Mouse (Mus musculus) heart, adult 18-20 months (tissue): ENCODE data around the gene Tnik. TPM values are rescaled to one million over a fixed set of nuclear protein-coding genes. Genes with fewer than 3 reads are reported as not detected.

Source experiments
- DNase-seq, 2 experiments: peaks; one replicate each; pipeline ENCODE4 v3.0.0; 2021 to 2022; ENCODE audit warnings: mixed read lengths in 1 of 2
- long read RNA-seq, 2 experiments: library from polyadenylated mRNA; stranded (forward); transcript quantifications; one replicate each; pipeline ENCODE4 v2.0.0; 2021
- total RNA-seq, 2 experiments: library from RNA; stranded (reverse); gene quantifications; 2 replicates each; pipeline ENCODE4 v1.2.3; 2021

Gene Tnik
- 10 to 100 TPM; 22.8 to 26.3 TPM for total RNA-seq
- long read RNA-seq, experiment 1, full-length matches to known transcripts, result 1 of 7 reads
- long read RNA-seq, experiment 1, partial matches to known transcripts, result 4 of 7 reads
- long read RNA-seq, experiment 1, other reads (novel, unspliced or antisense), result 2 of 7 reads
- long read RNA-seq, experiment 2, partial matches to known transcripts, result 1 of 3 reads
- long read RNA-seq, experiment 2, other reads (novel, unspliced or antisense), result 2 of 3 reads

DNA sequence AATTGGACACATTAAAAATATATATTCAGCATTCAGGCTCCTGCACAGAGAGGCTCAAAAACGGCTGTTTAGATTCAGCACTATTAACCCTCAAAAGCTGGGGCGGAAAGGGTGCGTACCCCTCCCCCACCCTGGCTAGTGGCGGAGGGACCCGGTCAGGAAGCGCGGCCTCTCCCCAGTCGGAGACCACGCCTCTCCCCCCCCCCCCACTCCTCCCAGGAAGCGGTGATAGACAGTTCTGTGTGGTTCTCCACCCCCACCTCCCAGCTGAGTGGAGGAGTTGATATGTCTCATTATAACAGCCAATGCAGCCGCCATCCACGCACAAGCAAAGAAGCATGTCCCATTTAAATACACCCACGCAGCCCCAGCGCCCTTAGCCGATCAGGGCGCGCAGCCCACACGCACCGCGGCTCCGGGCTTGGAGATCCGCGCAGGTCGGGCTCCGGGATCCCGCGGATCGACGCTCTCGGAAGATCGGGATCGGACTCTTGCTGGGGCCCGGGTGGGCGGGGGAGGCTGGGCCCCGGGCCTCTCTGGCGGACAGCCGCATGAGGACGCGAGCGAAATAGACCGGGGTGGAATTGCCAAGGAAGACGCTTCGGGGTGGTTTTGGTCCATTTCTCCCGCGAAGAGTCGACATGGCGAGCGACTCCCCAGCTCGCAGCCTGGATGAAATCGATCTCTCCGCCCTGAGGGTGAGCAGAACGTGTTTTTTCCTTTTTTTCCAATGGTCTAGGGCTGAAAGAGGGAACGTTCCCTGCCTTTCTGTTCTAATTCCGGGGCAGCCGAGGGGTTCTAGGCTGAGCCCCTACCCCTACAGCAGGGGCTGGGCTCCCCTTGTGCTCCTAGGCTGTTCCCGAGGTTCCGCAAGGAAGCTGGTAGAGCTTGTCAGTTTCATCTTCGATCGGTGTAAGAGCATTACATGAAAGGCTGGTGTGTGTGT lies at the start of gene Tnik:
Gene Tnik (plus strand): TSS at position 213 of the 946 bp plus-strand sequence.
- peak; percentile 83 to 84 for DNase-seq

DNA sequence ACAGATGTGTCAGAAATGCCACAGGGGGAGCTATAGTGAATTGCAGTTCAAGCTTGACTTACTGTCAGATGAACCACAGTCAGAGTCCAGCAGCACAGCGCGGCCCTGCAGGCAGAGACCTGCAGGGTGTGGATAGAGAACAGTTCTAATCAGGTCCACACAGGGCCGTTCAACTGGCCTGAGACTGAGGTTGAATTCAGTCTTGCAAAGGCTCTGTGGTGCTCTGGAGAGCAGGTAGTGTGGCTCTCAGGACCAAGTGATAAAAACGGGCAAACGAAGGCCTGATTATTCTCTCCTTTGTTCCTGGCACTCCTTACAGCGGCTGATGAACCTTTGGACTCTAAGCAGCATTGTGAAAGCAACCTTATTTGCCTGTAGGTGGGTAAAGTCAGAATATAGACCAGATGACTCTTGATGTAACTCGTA lies 48.1 kb upstream of the Tnik start:
- no peak for DNase-seq

DNA sequence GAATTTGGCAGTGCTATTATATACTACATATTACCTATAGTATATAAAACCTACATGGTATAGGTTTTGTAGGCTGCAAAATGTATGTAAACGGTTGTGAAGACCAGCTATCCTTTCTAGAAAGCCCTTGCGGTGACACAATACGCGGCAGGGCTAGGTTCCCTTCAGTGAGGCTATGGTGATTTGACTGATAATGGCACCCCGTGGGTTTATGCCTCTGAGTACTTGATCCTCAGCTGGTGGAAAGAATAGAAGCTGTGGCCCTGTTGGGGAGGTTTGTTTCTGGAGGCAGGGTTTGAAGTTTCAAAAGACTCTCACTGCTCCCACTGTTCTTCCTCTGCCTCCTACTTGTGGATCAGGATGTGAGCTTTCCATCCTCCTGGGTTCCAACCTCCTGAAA lies 46.0 kb upstream of the Tnik start:
- no peak for DNase-seq

DNA sequence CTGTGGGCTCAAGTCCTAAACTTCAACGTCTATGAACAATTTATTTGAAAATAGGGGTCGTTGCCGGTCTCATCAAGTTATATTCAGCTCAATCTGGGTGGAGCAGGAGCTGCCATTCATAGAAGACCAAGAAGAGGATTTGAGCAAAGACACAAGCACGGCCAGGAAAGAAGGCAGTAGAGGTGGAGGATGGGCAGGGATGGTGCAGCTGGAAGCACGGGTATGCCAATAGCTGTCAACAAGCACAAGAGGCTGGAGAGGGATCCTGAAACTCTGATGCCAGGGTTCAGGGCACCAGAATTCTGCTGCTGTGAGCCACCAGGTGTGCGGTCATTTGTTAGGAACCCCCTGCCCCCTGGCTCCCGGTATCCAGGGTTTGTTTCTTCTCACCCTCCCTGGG lies 43.5 kb upstream of the Tnik start:
- DNase-seq, result peak in 1 of 2 experiments; percentile 4

DNA sequence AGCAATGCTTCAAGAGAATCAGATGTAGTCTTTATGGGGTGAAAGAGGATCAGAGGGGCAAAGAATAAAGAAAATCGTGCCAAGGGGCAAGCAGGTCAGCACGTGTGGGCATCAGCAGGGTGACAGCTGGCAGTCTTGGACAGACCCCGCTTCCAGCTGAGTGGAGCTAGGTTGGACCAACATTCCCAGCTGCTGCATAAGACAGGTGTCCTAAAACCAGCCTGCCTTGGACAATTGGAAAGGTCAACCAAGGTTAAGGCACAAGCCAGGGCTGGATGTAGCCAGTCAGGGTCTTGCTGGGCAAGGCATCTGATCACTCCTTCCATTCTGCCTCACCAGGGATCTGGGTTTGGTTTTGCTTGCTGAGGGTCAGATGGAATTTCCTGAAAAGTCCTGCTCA lies 43.0 kb upstream of the Tnik start:
- DNase-seq, result no peak

DNA sequence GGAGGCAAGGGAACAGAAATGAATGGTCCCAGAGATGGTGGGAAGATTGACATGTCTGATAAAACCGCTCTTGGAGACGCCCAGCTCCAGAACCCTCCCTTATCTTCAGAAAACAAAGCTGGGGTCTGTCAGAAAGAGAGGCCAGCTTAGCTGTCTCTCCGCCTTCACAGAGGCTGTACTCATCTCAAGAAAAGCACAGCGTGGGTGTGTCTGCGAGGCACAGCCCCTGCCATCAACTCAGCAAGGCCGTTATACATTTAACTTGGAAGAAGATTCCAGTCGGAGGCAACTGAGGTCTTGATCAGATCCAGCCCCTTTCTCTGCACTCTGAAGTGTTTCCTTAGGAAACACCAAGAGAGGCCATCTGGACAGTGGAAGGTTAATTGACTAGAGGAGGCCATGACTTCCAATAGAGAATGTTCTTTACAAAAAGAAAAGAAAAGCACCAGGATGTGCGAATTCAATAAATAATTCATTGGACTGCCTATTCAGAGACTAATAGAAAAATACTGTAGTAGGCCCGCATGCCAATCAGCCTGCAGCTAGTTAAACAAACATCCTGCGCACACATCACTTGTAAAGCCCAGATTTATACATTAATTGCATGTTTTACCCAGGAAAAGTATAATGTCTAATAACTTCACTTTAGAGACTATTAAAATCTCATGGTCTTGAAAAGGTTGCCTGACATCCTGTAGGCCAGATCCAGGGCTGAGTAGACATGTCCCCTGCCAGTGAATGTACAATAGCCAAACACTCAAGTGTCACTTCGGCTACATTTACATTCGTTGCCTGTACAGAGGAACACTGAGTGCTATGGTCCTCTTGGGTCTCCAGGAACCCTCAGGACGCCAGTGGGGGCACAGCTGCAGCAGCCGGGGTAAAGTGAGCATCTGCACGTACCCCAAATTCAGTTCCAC lies 38.3 kb upstream of the Tnik start:
- DNase-seq, result no peak

DNA sequence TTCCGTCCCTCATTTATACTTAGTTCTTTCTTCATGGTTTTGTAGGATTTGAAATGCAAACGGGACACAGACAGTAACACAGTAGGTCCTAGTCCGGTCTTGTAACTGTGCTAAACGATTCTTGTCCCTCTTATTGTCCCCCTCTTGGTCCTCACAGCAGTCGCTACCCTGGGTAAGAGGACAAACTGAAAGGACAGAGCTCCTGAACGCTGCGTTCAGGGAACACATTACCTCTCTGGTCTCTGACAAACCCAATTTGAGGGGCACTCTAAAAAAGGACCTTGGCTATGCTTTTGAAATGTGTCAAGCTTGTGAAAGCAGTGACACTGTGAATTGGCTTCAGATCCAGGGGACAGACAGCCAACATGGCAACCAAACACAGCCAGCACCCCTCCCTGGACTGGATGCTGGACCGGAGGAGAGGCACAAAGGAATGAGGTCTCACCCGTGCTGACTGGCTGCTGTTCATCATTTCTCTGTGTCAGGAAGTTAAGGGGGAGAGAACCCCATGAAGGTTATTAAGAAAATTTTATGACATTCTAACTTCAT lies 37.6 kb upstream of the Tnik start:
- peak; percentile 7 to 17 for DNase-seq

DNA sequence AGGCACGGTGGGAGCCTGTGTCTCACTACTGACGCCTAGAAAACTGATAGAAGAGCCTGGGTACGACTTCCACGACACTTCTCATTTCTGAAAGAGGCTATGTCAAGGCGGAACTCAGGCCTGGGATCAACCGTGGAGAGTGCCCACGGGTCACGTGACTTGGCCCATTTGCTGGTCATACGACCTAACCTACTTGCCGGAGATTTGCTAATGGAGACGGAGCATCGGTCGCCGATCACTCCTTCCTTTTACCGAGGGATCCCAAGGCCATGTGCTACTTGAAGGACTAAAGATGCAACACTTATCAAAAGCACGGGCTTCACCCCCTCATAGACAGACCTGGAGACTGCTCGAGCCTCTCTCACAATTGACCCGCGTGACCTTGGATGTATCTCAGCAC lies 36.8 kb upstream of the Tnik start:
- no peak for DNase-seq

DNA sequence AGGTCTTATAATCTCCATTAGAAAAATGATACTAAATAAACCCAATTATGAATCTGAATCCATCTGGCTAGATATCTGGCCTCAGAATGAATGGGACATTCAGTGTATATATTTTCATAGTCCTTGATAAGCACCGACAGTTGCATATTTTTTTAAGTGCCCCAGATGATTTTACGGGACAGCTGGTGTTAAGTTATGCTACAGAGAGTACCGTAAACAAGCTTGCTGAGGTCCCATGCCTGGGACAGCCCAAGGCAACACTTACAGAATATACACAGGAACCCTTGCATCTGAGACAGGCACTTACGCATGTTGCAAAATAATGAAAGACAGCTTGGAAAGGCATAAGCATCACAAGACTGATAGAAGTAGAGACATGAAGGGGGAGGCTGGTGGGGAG lies 34.1 kb upstream of the Tnik start:
- no peak for DNase-seq

DNA sequence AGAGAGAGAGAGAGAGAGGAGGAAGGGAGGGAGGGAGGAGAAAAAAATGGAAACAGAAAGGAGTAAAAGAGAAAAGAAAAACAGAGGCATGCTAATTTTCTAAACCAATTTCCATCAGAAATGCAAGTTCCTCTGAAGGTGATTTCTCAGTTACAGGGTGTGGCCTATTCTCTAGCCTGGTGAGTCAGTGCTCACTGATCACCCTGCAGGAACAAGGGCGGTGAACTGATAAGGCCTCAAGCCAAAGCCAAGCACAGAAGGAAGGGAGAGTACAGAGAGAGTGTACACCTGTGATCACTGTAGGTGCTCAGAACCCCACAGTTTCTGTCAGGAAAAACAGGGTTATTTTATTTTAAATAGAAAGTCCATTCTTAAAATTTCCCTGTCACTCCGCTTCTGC lies 33.5 kb upstream of the Tnik start:
- peak in 1 of 2 experiments; percentile 2 for DNase-seq

DNA sequence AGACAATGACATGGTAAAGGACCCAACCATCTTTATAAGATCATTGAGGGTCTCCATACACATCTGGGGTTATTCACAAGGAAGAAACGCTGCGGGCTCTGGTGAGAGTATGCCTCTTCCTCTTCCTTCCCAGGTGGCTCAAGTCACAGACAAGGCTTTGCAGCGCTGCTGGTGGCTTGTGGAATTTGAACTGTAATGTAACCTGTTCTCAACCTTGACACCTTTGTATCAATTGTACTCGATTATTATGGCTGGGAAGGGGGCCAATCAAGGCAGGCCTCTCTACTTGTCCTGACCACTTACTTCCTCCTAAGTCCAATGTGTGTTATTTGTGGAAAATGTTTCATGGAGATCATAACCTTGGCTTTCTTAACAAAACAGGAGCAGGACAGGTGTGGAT lies 30.1 kb upstream of the Tnik start:
- no peak for DNase-seq

DNA sequence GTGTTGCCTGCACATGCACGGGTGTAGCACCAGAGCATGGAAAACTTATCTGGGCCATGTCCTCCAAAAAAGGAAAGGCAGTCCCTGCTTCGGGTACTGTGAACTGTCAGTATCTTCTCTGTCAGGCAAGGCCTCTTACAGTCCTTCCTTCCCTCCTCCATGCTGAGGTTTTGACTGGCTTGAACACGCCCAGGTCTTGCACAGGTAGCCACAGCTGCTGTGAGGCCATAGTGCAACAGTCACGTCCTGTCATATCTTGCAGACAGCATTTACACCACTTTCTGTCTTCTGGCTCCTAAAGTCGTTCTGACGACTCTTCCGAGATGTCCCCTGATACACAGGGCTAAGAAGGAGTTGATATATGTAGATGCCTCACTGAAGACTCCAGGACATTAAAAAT lies 28.8 kb upstream of the Tnik start:
- DNase-seq, result no peak

DNA sequence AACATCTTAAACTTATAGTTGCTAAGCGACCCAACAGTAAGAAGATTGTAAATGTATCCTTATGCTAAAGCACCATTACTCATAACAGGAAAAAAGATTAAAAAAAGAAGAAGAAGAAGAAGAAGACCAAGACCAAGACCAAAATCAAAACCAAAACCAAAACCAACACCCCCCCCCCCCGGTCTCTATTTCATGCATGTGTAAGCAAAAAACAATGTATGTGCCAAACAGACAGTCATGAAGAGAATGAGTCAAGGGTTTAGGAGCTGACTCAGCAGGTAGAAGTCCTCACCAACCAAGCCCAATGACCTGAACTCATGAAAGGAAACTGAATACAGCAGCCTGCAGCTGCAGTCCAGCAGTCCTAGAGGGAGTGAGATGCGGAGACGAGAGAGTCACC lies 26.3 kb upstream of the Tnik start:
- DNase-seq, result no peak

DNA sequence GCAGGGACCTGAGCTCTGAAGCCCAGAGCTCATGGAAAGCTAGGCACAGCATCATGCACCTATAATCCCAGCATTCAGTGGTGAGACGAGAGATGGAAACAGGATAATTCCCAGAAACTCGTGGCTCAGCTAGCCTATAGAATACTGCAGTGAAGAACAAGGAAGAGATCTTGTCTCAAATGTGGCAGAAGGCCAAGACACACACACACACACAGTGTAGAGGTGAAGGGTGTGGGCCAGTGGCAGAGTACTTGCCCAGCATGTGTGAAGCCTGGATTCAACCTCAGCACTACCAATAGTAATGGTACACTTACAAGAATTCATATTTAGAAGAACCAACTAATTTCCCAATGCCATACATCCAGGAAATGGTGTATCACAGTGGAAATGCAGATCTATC lies 24.9 kb upstream of the Tnik start:
- no peak for DNase-seq

DNA sequence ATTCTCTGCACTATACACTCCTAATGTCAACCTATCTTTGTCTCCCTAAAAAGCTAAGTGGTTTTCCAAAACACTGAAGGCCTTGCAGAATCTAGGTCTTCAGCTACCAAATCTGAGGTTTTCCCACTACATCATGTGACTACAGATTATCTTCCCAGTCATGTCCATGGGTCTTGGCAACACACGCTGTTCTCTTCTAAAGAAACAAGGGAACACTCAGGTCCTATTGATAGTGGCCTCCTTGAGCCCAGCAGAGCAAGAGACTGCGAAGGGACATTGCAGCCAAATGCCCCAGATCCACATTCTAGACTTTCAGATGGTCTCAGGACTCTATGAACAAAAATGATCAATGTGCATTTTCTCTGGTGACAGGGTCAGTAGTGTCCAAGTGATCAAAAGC lies 20.5 kb upstream of the Tnik start:
- DNase-seq, result peak; percentile 37 to 66

DNA sequence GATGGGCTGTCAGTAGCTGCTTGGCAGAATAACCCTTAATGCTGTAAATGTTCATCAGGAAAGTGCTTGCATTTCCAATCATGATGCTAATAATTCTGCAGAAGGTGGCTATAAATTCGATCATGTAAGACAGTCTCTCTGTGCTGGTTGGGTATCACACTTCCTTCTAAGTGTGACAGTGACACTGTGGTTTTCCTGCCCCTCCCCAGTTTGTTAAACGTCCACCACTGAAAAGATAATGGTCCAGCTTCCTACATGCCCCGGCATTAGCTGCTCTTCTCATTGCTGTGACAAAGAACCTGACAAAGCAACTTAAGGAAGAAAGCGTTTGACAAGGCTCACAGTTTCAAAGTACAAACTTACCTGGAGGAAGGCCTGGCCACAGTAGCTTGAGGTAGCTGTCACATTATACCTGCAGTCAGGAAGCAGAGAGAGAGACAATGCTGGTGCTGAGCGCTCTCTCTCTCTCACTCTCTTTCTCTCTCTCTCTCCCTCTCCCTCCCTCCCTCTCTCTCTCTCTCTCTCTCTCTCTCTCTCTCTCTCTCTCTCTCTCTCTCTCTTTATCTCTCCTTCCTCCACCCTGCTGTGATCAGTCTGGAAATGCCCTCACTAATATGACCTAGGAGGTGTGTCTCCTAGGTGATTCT lies 18.6 kb upstream of the Tnik start:
- DNase-seq, result no peak

DNA sequence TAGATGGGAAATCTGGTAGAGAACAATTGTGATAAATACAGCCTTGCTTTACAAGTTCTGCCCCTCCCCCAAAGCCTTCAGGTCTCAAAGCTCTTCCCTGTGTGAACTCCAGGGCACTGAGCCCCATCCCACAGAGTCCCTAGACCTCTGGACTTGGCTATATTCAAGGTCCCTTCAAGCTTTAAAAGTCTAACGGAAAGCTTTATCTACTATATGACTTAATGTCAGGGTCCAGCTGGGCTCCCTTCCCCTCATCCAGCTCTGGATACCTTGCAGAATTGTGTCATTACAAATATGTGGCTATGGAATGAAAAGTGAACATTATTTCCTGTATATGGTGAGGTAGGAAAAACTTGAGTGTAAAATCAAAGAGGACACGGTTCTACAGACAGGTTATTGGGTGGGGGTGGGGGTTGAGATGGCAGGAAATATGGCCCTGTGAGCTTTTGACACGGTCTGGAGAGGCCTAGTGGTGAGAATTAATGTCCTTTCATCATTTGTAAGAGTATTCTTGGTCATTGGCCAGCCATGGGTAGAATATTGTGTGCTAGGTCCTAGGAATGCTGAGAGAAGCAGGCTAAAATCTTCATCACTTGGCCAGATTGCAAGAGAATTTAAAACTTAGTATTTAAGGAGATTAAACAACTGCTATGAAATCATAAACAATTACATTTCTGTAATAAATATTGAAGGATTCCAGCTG lies 14.6 kb upstream of the Tnik start:
- DNase-seq, result no peak

DNA sequence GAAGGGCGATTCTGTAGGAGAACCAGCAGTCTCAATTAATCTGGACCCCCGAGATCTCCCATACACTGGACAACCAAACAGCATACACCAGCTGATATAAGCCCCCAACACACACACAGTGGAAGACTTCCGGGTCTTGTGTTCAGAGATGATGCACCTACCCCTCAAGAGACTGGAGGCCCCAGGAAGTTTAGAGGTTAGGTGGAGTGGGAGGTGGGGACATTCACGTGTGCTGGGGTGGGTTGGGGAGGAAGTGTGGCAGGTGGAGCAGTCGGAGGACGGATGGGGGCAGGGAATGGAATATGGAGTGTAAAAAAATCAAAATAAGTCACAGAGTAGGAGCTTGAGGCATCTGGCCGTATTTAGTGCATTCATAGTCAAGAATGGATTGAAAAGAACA lies 7.3 kb upstream of the Tnik start:
- DNase-seq, result no peak

DNA sequence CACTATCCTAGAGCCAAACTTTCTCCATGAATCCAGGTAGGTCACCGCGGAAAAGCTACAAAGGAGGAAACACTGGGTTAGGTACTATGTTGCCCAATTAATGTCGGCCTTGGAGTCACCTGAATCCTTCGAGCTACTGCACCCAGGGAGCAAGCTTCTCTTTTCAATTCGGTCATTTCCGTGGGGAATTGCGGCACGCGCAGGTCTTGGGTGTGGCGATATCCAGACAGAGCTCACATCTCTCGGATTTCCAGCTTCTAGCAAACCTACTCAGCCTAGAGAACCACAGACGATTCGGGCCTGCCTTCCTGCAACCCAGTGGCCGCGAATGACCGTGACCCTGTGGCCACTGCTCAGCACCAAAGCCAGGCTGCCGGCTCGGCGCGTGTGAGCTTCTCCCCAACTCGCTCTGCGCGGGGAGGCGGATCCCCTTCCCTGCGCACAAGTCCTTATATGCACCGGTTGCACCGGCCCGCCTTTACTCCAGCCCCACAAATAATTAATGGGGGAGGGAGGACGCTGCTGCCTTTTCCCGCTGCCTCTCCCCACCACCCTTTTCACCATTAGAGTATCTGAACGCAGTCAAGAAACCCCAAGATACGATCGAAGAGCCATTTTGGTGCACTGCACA lies 528 bp upstream of the Tnik start:
- DNase-seq, result peak; percentile 67 to 76
